Mouse (Mus musculus) ES-E14 (cell line): Measurements from ENCODE around the gene Snx6. TPM values are rescaled to one million over a fixed set of nuclear protein-coding genes. Genes with fewer than 3 reads are reported as not detected.
A peak's percentile ranks its signal among the peaks of the same experiment; 100 is the strongest.
"Not testable (repeated sequence)": the region's sequence is repeated elsewhere in the genome, so short reads cannot be mapped to it uniquely, and the experiment has no call there.

Experiments
- DNase-seq: peaks from one replicate; pipeline ENCODE4 v3.0.0-alpha.2; 2013; ENCODE audit warnings: low read depth, low spot score
- H3K27ac ChIP-seq: 2 replicates; pipeline ENCODE4 v1.5.1; 2012; ENCODE audit warnings: low read depth, mild to moderate bottlenecking, low read length, moderate library complexity, mixed read lengths; ENCODE audit not compliant: poor library complexity, insufficient read depth, severe bottlenecking
- H3K36me3 ChIP-seq: 2 replicates; pipeline ENCODE4 v1.6.1; 2012; ENCODE audit warnings: mild to moderate bottlenecking, low read length, moderate library complexity, mixed read lengths; ENCODE audit not compliant: control insufficient read depth, poor library complexity, insufficient read depth, severe bottlenecking
- H3K4me1 ChIP-seq, 2 experiments: fragments of 150-350 bp in 1 of 2; sonication (generic) in 1 of 2; 2 replicates each; pipeline ENCODE4 v1.6.1; 2012; ENCODE audit warnings: low read length in 2 of 2, mild to moderate bottlenecking in 1 of 2, mixed read lengths in 1 of 2; ENCODE audit not compliant: control insufficient read depth in 2 of 2, insufficient read depth in 2 of 2, poor library complexity in 1 of 2
- H3K4me3 ChIP-seq, 2 experiments: fragments of 150-350 bp in 1 of 2; sonication (generic) in 1 of 2; 2 replicates each; pipeline ENCODE4 v1.5.1; 2012; ENCODE audit warnings: low read length in 2 of 2, low read depth in 1 of 2, mild to moderate bottlenecking in 1 of 2, mixed read lengths in 1 of 2; ENCODE audit not compliant: insufficient read depth in 1 of 2, poor library complexity in 1 of 2, severe bottlenecking in 1 of 2
- H3K9ac ChIP-seq: 2 replicates; pipeline ENCODE4 v1.6.1; 2012; ENCODE audit warnings: low read depth, mild to moderate bottlenecking, low read length, mixed read lengths; ENCODE audit not compliant: poor library complexity, insufficient read depth, severe bottlenecking
- H3K9me3 ChIP-seq: fragments of 150-350 bp; sonication (generic); 2 replicates; pipeline ENCODE4 v1.6.1; 2012; ENCODE audit warnings: low read depth, mild to moderate bottlenecking, low read length; ENCODE audit not compliant: control insufficient read depth, insufficient read depth
- in situ Hi-C, 2 experiments: fragments of 600-800 bp; cut with MboI; formaldehyde crosslinking; loops; one replicate each; pipeline ENCODE4 v1.15.1; 2025; ENCODE audit warnings: low sequenced_read_pairs in 2 of 2, inconsistent platforms in 1 of 2; ENCODE audit not compliant: unreplicated experiment in 2 of 2
- total RNA-seq: library from RNA; depleted of rRNA; stranded (reverse); fragments of 300-350 nt; gene quantifications from 2 replicates; pipeline ENCODE4 v1.2.3, GENCODE M21; 2012

Snx6 gene
- total RNA-seq, 1 experiment, result 53.2 TPM

DNA sequence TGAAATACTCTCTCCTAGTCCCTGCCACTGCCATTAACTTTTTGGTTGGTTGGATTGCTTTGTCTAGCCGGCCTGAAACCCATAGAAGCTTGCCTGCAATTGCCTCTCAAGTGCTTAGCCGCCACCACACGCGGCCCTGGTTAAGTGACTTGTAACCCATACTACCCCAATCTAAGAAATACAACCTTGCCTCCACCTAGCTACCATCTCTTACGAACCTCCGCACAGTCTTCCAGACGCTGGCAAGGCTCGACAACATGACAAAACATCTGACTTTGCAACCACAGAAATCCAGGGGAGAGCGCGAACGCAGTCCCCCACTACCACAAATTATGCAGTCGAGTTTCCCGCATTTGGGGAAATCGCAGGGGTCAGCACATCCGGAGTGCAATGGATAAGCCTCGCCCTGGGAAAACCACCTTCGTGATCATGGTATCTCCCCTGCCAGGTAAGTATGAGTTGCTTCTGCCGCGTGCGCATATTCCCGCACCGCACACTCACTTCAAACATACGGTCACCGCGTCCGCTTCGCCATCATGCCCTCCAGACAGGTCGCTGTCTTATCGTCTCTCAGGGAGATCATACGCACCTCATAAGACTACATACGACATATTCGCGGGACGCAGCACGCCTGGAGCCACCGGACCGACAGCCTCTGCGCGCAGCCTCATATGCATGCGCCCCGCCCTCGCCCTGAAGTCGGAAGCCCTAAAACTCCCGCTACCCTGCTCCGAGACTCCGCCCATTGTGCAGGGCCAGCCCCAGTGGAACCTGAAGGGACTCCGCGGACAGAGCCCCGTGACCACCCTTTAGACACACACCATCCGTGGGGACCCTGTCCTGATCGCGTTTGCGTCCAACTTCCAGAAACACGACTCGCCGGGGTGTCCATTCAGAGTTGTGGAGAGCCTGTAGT, 76.4 kb downstream of the Snx6 start:
- in situ Hi-C loops, H3K4me3 ChIP-seq, H3K36me3 ChIP-seq, H3K27ac ChIP-seq, H3K4me1 ChIP-seq, DNase-seq, H3K9me3 ChIP-seq, H3K9ac ChIP-seq: not testable (repeated sequence)

DNA sequence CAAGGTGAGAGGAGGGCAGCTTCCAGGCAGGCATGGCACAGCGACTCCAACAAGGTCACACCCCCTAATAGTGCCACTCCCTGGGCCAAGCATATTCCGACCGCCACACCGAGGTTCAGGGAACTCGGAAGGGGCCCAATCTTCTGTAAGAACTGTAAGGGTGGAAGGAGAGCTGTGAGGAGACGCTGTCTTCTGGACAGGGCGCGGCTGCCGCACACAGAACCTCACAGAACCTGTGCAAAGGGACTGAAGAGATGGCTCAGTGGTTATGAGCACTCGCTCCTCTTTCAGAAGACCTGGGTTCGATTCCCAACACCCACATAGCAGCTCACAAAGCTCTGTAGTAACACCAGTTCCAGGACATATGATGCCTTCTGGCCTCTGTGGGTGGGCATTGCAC, 78.0 kb downstream of the Snx6 start:
- H3K36me3 ChIP-seq, H3K27ac ChIP-seq, H3K4me1 ChIP-seq, DNase-seq, H3K4me3 ChIP-seq, H3K9me3 ChIP-seq, H3K9ac ChIP-seq, in situ Hi-C loops: not testable (repeated sequence)

DNA sequence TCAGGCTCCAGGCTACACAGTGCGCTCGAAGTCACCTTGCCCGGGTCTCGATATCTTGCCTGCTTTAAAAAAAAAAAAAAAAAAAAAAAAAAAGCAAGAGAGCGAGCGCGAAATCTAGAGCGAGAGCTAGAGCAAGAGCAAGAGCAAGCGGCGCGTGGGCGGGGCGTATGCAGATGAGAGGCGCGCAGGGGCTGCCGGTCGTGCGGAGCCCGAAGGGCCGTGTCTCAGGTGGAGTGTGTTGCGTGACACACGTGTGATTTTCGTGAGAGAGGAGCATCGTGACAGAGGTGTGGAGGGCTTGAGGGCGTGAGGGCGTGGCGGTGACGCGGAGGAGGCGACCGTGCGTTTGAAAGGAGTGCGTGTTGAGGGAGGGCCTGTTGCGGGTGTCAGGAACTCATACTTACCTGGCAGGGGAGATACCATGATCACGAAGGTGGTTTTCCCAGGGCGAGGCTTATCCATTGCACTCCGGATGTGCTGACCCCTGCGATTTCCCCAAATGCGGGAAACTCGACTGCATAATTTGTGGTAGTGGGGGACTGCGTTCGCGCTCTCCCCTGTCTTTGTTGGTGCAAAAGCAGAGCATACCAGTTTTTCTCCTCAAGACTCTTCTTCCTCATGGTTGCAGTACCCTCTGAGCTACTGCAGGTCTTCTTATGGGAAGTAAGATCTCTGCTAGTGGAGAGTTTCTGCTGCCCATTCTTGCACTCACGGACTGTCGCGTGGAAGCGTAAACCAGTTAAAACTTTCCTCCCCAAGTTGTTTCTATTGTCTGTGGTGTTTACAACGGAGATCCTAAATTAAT, 81.5 kb downstream of the Snx6 start:
- H3K36me3 ChIP-seq, H3K4me1 ChIP-seq, H3K9ac ChIP-seq, DNase-seq, in situ Hi-C loops, H3K4me3 ChIP-seq, H3K27ac ChIP-seq, H3K9me3 ChIP-seq: not testable (repeated sequence)

DNA sequence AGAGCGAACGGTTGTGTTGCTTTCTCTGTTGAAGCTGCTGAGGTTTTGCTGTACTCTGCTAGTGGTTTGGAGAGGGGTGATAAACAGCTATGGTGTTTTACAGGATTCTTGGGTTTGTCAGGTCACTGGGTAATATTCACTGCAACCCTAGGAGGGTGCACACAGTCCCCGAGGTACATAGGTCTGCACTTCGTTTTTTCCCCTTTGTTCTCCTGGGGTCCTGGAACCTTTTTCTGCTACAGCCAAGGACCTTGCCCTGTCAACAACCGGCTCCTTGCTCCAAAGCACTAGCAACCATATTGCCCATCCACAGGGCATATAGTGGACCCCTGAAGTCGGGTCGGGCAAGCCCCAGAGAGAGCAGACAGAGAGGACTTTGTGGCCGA, 85.0 kb downstream of the Snx6 start:
- H3K4me3 ChIP-seq, H3K27ac ChIP-seq, H3K9me3 ChIP-seq, DNase-seq, H3K9ac ChIP-seq, H3K36me3 ChIP-seq, in situ Hi-C loops, H3K4me1 ChIP-seq: not testable (repeated sequence)

DNA sequence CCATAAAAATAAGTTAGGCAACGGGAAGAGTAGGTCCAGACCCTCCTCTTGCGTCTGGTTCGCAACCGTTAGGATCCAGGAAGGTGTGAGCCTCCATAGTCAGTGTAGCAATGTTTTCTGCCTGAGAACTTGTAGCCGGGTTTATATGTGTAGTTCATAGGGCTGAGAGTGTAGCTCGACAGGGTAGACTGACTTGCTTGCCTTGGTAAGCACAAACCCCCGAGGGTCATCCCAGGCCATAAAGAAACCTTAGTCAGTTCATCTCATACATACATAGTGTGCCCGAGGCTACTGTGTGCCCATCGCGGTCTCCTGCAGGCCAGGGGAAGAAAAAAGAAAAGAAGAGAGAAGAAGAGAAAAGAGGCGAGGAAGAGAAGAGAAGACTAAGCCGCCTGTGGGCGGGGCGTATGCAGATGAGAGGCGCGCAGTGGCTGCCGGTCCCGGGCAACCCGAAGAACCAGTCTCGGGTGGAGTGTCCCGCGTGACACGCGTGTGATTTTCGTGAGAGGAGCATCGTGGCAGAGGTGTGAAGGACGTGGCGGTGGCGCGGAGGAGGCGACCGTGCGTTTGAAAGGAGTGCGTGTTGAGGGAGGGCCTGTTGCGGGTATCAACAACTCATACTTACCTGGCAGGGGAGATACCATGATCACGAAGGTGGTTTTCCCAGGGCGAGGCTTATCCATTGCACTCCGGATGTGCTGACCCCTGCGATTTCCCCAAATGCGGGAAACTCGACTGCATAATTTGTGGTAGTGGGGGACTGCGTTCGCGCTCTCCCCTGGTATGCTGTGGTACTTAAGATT, 85.6 kb downstream of the Snx6 start:
- H3K27ac ChIP-seq, in situ Hi-C loops, H3K9me3 ChIP-seq, H3K36me3 ChIP-seq, DNase-seq, H3K9ac ChIP-seq, H3K4me1 ChIP-seq: not testable (repeated sequence)
- peak overlapping the region in 1 of 2 experiments; percentile 25; a peak in 1 of 4 replicates for H3K4me3 ChIP-seq
